Mouse (Mus musculus): Measurements from ENCODE around the gene Ckap2.

GRCm38 (mm10) chr8:22164431-22164830, 21.2 kb downstream of the Ckap2 start:
- TF ChIP-seq CTCF (IDR thresholded peaks at IDR 0.05; ENCODE audit: control insufficient read depth, insufficient read depth, low read length): no peak
- no peak for TF ChIP-seq POLR2A (IDR thresholded peaks at IDR 0.05; ENCODE audit: borderline replicate concordance, control insufficient read depth, low read depth, low read length)

All from bone marrow, adult 2 months (tissue).